Mouse (Mus musculus) testis, adult 2 months (tissue): ENCODE data around the gene Kras.

Source experiments
- CTCF ChIP-seq: fragments of 200-500 bp; IDR thresholded peaks from 2 replicates; pipeline ENCODE4 v1.5.1; 2012; ENCODE audit warnings: low read depth, mild to moderate bottlenecking, inconsistent platforms, low read length, moderate library complexity; ENCODE audit not compliant: control insufficient read depth, insufficient read depth, insufficient replicate concordance
- POLR2A ChIP-seq: fragments of 200-500 bp; IDR thresholded peaks from 2 replicates; pipeline ENCODE4 v1.6.1; 2012; ENCODE audit warnings: low read depth, mild to moderate bottlenecking, inconsistent platforms, low read length, moderate library complexity; ENCODE audit not compliant: control insufficient read depth

DNA sequence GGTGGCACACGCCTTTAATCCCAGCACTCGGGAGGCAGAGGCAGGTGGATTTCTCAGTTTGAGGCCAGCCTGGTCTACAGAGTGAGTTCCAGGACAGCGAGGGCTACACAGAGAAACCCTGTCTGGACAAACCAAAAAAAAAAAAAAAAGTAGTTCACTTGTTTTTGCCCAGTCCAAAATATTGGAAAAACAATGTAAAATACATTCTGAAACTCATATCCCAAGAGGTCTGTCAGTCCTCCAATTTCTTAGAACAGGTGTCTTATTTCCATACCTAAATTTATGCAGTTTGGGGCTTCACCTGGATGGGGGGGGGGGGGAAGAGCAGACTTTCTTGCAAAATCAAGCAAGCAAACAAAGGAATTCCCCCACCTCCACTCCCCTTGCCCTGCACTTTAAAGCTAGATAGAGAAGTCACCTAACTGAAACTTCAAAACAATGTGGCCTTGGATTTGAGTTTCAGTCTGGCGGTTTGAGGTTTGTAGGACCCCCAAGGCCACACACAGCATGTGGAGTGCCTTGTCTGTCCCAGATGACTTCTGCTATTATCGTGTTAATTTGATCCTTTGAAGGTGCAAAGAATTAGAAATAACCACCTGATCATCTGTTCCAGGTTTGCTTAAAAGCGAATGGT lies 25.7 kb upstream of the Kras start:
- TF ChIP-seq POLR2A (no peak), CTCF (no peak)
